Mouse (Mus musculus): ENCODE results near the gene Srsf6. TPM values are rescaled to one million over a fixed set of nuclear protein-coding genes. Genes with fewer than 3 reads are reported as not detected.

The Srsf6 gene
- polyA plus RNA-seq, 1 experiment from 2014 or later = 282 TPM

DNA sequence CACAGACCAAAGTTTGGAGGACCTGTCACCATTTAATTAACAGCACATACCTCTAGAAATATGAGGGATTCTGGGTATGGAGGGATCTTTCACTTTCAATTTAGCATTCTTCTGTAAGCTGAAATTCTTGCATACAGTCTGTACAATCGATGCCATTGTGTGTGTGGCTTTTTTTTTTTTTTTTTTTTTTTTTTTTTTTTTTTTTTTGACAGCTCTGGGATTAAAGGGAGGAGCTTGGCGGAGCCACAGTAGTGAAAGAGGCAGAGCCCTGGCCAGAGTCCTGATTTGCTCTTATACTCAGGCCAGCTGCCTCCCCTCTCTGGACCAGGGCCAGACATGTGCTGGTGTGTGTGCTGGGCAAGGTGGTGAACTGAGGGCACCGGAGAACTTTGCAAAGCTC, 54.6 kb downstream of the Srsf6 start:
- Histone ChIP-seq H3K36me3 (ENCODE audit: control insufficient read depth, insufficient read depth, low read length) (no peaks in the 10 kb centered on the region), H3K4me1 (ENCODE audit: control insufficient read depth, insufficient read depth, low read length) (no peaks in the 10 kb centered on the region), H3K4me2 (no peak overlapping the region), H3K4me3 (ENCODE audit: low read depth, low read length) (no peak overlapping the region), H3K9me3 (ENCODE audit: control insufficient read depth, low read length) (no peaks in the 10 kb centered on the region), H3K27me3 (ENCODE audit: control insufficient read depth, insufficient read depth, low read length) (no peaks in the 10 kb centered on the region), H3K27ac (ENCODE audit: low read depth, low read length) (no peak overlapping the region), H3K9ac (ENCODE audit: low read length) (no peak overlapping the region)
- WGBS = 76% methylated on average over 3 of the region's 3 CpGs
- no peak for DNase-seq (ENCODE audit: low spot score, missing footprints)
- ATAC-seq (ENCODE audit: low FRiP score) = no peak

Other genes starting within 250 kb of the Srsf6 start
- gene L3mbtl1, start 11.9 kb downstream of the Srsf6 start, polyA plus RNA-seq (2014; fragmentation: Nextera tagmentation; extraction: Ambion mirVana) = 0.21 TPM in 1 of 2 replicates, not detected in the other
- gene Sgk2, start 55.8 kb downstream of the Srsf6 start, polyA plus RNA-seq (2014; fragmentation: Nextera tagmentation; extraction: Ambion mirVana) = 0.11 TPM in 1 of 2 replicates, not detected in the other
- gene Ift52, start 85.8 kb downstream of the Srsf6 start, polyA plus RNA-seq (2014; fragmentation: Nextera tagmentation; extraction: Ambion mirVana) = 58.6 and 61.3 TPM in 2 replicates
- gene Mybl2, start 123.2 kb downstream of the Srsf6 start, polyA plus RNA-seq (2014; fragmentation: Nextera tagmentation; extraction: Ambion mirVana) = 25.7 and 29.8 TPM in 2 replicates
- gene Gtsf1l, start 156.3 kb downstream of the Srsf6 start, polyA plus RNA-seq (2014; fragmentation: Nextera tagmentation; extraction: Ambion mirVana) = not detected in 2 replicates

All from midbrain, embryonic 11.5 days (tissue).